ENCODE assay signal across 34 mouse cellular contexts in genomic region chr9:67354356-67354755, GRCm38 (mm10).
DNase-seq lines count a peak whose midpoint lies in the region; ATAC-seq and TF ChIP-seq lines count a peak whose summit lies in the region.
"Had no signal": no experiment of that assay in that cellular context is flagged by ENCODE, and none has a peak within 500 bp of the region (broad histone marks: within the 10 kb centered on the region; RNA-seq: fewer than 3 reads in every experiment).

No protein-coding gene starts in this region.

- H3K27me3 ChIP-seq in intestine, embryonic 16.5 days (replicated peaks; ENCODE audit: control insufficient read depth, insufficient read depth, low read length): no peaks in the 10 kb centered on the region
- H3K27me3 ChIP-seq: CH12.LX; embryonic facial prominence, embryonic 13.5 days; forebrain, embryonic 12.5 days; forebrain, embryonic 15.5 days; heart, embryonic 12.5 days; heart, embryonic 15.5 days; Patski had no signal

- no peak overlapping the region for H3K4me3 ChIP-seq in layer of hippocampus, adult 2 months
- H3K4me3 ChIP-seq in intestine, embryonic 16.5 days (ENCODE audit: low read length): no peak overlapping the region
- H3K4me3 ChIP-seq: embryonic facial prominence, embryonic 10.5 days; embryonic facial prominence, embryonic 13.5 days; erythroblast, embryonic 14.5 days; forebrain, embryonic 12.5 days; forebrain, embryonic 15.5 days; gastrocnemius, adult 2 months; heart, embryonic 12.5 days; heart, embryonic 15.5 days had no signal

- no peak overlapping the region for H3K9ac ChIP-seq in intestine, embryonic 16.5 days (ENCODE audit: low read depth, low read length)
- H3K9ac ChIP-seq: embryonic facial prominence, embryonic 13.5 days; forebrain, embryonic 12.5 days; forebrain, embryonic 15.5 days; heart, embryonic 12.5 days; heart, embryonic 15.5 days; hindbrain, embryonic 14.5 days had no signal

- 87% methylated on average over 14 of the region's 14 CpGs for WGBS in intestine, embryonic 16.5 days

- no peaks in the 10 kb centered on the region for H3K9me3 ChIP-seq in intestine, embryonic 16.5 days (ENCODE audit: control insufficient read depth, low read length)
- H3K9me3 ChIP-seq: embryonic facial prominence, embryonic 10.5 days; forebrain, embryonic 12.5 days; forebrain, embryonic 15.5 days; G1E; heart, embryonic 15.5 days had no signal

- no peak for TF ChIP-seq CTCF in layer of hippocampus, adult 2 months (conservative IDR thresholded peaks at IDR 0.05)

- H3K27ac ChIP-seq in layer of hippocampus, adult 2 months: no peak overlapping the region
- no peak overlapping the region for H3K27ac ChIP-seq in intestine, embryonic 16.5 days (ENCODE audit: low read length)
- H3K27ac ChIP-seq: embryonic facial prominence, embryonic 10.5 days; embryonic facial prominence, embryonic 13.5 days; forebrain, embryonic 12.5 days; forebrain, embryonic 15.5 days; gastrocnemius, adult 2 months; heart, embryonic 15.5 days; hindbrain, embryonic 14.5 days; hindbrain, postnatal 0 days had no signal

- H3K4me2 ChIP-seq in intestine, embryonic 16.5 days (ENCODE audit: low read depth, low read length): no peak overlapping the region
- H3K4me2 ChIP-seq: embryonic facial prominence, embryonic 13.5 days; forebrain, embryonic 12.5 days; forebrain, embryonic 15.5 days; heart, embryonic 12.5 days; heart, embryonic 15.5 days; hindbrain, embryonic 14.5 days had no signal

- no peaks in the 10 kb centered on the region for H3K36me3 ChIP-seq in intestine, embryonic 16.5 days (ENCODE audit: control insufficient read depth, insufficient read depth, low read length)
- H3K36me3 ChIP-seq: forebrain, embryonic 12.5 days; G1E had no signal

- peak; percentile 13 to 22 for DNase-seq in frontal cortex, postnatal 36 days (ENCODE audit: low spot score in 2 of 2)
- no peak for DNase-seq in frontal cortex, postnatal 14 days (ENCODE audit: low spot score in 2 of 2)
- peak; percentile 25 to 52 for DNase-seq in layer of hippocampus, adult 18-20 months (ENCODE audit: low spot score in 2 of 2)
- DNase-seq in layer of hippocampus, postnatal 10 days (ENCODE audit: low spot score in 2 of 2): no peak
- peak; percentile 20 to 46 for DNase-seq in layer of hippocampus, adult 2 months (ENCODE audit: low spot score in 2 of 2)
- peak; percentile 27 for DNase-seq in layer of hippocampus, adult 9-11 months
- DNase-seq in cerebellum, adult 8-10 months: no peak
- DNase-seq: adrenal gland, postnatal 10 days; adrenal gland, postnatal 36 days; B cell, adult 2 months; cerebellum, adult 11 months; cerebellum, adult 2 months; cerebellum, postnatal 10 days; cerebellum, postnatal 36 days; embryo, embryonic 11 days; gastrocnemius, adult 2 months; gastrocnemius, postnatal 14 days; heart, adult 18-20 months; heart, postnatal 10 days; heart, postnatal 36 days had no signal

- no peak for ATAC-seq in intestine, embryonic 16.5 days
- ATAC-seq: forebrain, embryonic 15.5 days; hindbrain, postnatal 0 days; inflammation-experienced regulatory T-cells, adult 6 months; Patski had no signal

- no peaks in the 10 kb centered on the region for H3K4me1 ChIP-seq in intestine, embryonic 16.5 days (ENCODE audit: control insufficient read depth, insufficient read depth, low read length)
- H3K4me1 ChIP-seq: embryonic facial prominence, embryonic 10.5 days; embryonic facial prominence, embryonic 13.5 days; forebrain, embryonic 12.5 days; forebrain, embryonic 15.5 days; heart, embryonic 12.5 days; heart, embryonic 15.5 days had no signal

Comparison
In these comparisons a context has a peak if more than half of its experiments do, and no peak if none do; other contexts are left out.
1. DNase-seq: peak in frontal cortex, postnatal 36 days (2 of 2), layer of hippocampus, adult 18-20 months (2 of 2), layer of hippocampus, adult 2 months (2 of 2) and layer of hippocampus, adult 9-11 months (single experiment); none in frontal cortex, postnatal 14 days (0 of 2), layer of hippocampus, postnatal 10 days (0 of 2) and cerebellum, adult 8-10 months (single experiment).